Mouse (Mus musculus) liver, embryonic 14.5 days (tissue): ENCODE data around the gene Arhgap40.

Experiments
- CTCF ChIP-seq: IDR thresholded peaks from 2 replicates; pipeline ENCODE4 v1.5.1; 2016; ENCODE audit warnings: antibody characterized with exemption, low read depth, control low read depth
- EP300 ChIP-seq: IDR thresholded peaks from 2 replicates; pipeline ENCODE4 v1.6.1; 2016; ENCODE audit warnings: antibody characterized with exemption, low read depth

GRCm38 (mm10) chr2:158595577-158595976 lies 83.0 kb downstream of the Arhgap40 start:
- TF ChIP-seq EP300 (no peak), CTCF (no peak)
